Mouse (Mus musculus): ENCODE measurements around the gene Zfp618. TPM values are rescaled to one million over a fixed set of nuclear protein-coding genes. Genes with fewer than 3 reads are reported as not detected.

The Zfp618 gene
- total RNA-seq, 1 experiment from 2014 or later = not detected

DNA sequence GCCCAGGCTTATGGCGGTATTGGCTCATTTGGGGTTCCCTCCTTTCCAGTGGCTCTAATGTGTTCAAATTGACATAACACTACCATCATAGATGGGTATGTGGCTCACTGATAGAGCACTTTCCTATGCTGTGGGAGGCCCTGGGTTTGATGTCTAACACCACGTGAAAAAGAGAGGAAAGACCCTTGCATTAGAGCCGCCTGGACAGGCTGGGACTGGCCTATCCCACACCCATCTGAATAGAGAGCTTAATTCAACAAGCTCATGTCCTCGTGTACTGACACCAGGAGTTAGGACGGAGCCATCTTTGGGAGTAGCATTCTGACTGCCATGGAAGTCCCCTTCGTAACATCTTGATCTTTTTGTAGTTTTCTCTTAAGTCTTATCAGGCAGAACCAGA, 32.2 kb downstream of the Zfp618 start:
- no peak for ATAC-seq (ENCODE audit: extremely low read depth, insufficient number of reproducible peaks, low FRiP score, poor library complexity, severe bottlenecking)

DNA sequence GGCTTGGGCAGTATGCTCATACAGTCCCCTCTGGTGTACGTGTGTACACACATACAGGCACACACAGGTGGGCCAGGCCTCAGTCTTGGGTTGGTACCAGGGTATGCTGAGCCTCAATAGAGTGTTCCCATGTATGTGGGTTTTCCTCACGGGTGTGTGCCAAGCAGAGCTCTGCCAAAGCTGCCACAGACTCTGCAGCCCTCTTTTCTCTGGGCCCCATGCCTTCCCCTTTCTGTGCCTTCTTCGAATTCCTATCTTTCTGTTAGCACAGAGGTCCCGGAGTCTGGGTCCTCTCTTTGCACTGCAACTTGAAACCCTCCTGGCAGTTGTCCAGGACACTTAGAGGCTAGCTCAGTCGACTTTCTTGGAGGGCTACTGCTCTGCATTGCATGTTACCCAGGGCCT, 33.1 kb downstream of the Zfp618 start:
- ATAC-seq (ENCODE audit: extremely low read depth, insufficient number of reproducible peaks, low FRiP score, poor library complexity, severe bottlenecking) = no peak

DNA sequence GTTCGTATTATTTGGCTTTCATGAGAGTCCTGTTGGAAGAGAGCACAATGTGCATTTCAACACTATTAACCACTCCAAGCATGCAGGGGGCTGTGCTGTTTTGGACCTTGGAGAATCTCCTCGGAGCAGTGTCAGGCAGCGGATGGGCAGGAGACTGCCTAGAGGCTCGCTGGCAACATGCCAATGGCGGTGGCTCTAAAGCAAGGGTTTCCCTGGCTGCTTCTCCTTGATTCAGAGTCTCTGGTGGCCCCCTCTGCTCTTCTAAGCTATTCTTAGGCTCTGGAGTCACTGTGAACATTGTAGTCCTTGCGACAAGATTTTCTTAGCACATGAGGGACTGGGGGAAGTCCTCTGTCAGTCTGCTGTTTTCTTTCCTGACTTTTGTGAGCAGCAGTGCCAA, 33.5 kb downstream of the Zfp618 start:
- ATAC-seq (ENCODE audit: extremely low read depth, insufficient number of reproducible peaks, low FRiP score, poor library complexity, severe bottlenecking) = no peak

DNA sequence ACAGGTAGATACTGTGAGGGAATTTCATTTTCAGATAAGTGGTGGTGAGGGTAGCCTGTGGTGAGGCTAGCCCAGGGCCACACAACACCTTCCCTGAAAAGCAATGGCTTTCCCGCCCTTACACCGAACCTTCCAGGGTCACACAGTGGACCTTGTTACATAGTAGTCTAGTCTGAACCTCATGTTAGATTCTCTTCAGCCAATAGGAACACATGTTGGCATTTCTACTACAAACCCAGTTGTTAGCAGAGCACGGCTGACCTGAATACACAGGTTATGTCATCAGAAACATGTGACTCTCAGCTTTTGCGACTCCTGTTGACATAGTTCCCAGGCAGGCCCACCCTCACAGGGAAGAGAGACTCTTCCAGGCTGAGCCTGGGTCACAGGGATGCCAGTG, 33.9 kb downstream of the Zfp618 start:
- no peak for ATAC-seq (ENCODE audit: extremely low read depth, insufficient number of reproducible peaks, low FRiP score, poor library complexity, severe bottlenecking)

DNA sequence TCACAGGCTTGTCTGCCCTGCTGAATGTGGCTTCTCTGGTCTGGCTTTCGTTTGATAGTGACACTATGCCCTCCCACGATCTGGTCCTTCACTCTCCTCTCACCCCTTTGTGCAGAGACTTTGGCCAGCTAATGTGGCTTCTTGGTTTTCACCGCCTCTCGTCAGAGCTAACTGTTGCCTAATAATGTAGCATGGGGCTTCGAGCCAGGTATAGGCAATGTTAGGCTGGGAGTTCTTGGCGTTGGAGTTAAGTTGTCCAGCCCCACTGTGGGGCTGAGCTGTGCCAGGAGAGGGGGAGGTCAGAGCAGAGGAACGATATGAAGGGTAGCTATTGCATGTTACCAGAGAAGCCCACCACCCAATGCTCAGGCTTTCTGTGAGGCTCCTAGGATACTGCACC, 34.5 kb downstream of the Zfp618 start:
- no peak for ATAC-seq (ENCODE audit: extremely low read depth, insufficient number of reproducible peaks, low FRiP score, poor library complexity, severe bottlenecking)

DNA sequence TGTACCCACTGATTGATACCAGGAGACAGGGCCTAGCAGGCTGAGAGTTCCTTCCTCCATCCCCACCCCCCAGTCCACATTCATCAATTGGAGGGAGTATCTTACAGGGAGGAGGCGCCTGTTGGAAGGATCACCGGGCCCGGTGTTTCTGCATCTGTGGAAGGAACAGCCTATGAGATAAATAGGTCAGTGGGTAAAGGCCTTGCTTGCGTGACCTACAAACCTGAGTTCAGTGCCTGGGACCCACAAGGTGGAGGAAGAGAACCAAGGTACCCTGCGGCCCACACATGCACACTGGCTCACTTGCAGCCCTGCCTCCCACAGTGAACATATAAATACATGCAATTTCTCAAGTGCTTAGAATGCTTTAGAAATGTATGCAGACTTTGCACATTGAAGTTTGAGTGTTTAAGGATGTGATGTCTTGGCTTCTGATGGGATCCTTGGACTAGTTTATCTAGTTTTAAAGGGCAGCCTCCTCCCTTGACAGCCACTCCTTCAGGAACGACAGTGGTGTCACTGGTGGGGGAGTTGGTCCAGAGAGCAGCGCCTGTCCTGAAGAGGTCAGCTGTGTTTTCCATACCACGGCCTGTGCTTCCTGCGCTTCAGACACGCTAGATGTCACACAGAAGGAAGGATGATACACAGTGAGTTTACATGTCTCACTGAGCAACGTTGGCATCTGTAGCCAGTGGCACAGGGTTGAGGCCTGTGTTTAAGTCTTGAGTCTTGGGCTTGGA, 35.1 kb downstream of the Zfp618 start:
- no peak for ATAC-seq (ENCODE audit: extremely low read depth, insufficient number of reproducible peaks, low FRiP score, poor library complexity, severe bottlenecking)

DNA sequence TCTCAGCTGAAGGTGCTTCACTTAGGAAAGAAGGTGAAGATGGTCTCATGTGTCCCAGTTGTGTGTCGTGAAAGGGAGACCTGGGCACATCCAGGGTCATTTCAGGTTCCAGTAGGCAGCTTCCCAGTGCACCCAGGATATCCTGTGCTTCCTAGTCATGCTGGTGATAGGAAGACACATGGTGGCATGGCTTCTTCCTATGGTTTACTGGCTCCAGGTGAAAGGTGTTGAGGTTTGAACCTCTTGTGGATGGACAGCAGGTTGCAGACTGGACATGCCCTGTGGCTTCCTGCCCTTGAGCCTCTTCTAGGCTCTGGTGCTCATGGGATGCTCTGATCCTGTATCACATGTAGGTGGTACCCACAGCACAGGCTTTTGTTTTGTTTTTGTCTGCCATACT, 37.0 kb downstream of the Zfp618 start:
- ATAC-seq (ENCODE audit: extremely low read depth, insufficient number of reproducible peaks, low FRiP score, poor library complexity, severe bottlenecking) = no peak

DNA sequence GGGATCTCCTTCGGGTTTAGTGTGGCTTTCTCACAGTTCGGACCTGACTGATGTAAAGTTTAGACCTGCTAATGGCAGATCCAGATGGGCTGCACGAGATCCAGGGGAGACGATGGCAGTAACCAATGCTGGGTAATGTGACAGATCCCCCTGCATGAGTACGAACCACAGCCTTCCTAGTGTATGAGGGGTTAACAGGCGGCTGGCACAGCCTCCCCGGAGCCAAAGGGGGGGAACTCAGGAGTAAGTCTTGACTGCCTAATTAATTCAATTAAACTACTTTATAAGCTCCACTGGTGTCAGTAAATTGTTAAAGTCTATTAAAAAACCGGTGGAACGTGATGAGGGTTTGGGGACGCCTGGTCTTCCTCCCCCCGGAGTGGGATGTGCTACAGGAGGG, 39.1 kb downstream of the Zfp618 start:
- no peak for ATAC-seq (ENCODE audit: extremely low read depth, insufficient number of reproducible peaks, low FRiP score, poor library complexity, severe bottlenecking)

DNA sequence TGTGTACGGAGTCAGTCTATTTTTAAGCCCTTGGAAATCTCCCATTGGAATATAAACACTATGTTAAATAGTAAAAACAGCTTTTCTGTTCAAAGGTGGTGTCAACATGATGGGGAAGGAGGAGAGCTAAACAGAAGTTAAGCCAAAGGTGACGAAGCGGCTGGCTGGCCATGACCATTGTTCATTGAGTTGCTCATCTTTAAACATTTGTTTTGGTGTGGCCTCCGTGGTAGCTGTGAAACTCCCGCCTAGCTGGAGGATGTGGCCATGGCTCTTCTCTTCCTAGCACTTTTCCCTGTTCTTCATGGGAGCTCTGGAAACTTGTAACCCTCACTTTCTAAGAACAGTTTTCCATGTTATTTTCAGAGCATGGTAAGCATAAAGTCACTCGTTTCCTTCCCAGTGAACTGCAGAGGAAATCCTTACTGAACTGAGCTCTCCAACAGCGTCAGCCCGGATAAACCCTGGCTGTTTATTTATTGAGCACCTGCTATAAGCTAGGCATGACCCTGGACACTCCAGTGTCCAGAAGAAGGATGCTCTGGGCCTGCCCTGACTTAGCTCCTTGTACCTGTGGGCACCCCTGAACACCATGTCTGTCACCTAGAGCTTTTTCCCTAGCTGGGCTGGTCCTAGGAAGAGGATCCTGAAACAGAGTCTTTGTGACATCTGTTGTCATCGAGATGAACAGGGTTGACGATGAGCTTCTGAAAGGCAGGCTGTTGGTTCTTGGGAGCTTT, 40.2 kb downstream of the Zfp618 start:
- ATAC-seq (ENCODE audit: extremely low read depth, insufficient number of reproducible peaks, low FRiP score, poor library complexity, severe bottlenecking) = no peak

DNA sequence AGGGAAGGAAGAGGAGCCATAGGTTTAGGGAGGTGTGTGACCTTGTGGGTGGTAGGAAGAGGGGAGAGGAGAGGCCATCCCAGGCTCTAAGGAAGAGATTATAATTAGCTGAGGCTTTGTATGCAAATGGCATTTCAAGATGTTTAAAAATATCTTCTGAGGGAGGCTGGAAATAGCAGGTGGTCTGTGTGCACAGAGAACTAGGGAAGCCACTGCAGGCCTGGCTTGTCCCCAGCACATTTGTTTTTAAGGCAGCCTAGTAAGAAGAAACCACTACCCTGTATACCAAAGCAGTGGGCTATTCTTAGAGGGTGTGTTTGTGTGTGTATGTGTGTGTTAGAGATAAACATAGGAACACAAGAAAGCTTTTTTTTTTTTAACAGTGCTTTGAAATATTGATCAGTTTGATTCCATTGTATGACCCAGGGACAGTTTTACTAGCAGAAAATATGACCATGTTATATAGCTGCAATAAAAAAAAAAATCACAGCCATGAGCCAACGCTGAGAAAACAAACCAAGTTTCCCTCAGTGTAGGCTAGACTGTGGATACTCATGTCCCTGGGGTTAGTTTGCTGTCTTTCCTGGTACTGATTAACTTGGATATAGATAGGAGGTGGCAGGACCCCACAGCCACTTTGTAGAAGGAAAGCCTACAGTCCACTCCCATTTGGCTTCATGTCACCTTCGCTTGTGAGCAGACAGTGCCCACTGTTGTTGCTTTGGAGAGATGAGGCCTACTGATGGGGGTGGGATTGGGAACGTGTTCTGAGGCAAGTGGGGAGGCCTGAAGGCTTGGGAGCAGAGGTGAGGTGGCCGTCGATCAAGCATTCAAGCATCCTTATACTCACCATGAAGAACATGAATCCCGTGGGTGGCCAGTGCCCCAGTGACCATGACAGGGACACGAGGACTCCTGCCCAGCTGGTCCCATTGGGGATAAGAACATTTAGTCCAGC, 41.1 kb downstream of the Zfp618 start:
- ATAC-seq (ENCODE audit: extremely low read depth, insufficient number of reproducible peaks, low FRiP score, poor library complexity, severe bottlenecking) = no peak

DNA sequence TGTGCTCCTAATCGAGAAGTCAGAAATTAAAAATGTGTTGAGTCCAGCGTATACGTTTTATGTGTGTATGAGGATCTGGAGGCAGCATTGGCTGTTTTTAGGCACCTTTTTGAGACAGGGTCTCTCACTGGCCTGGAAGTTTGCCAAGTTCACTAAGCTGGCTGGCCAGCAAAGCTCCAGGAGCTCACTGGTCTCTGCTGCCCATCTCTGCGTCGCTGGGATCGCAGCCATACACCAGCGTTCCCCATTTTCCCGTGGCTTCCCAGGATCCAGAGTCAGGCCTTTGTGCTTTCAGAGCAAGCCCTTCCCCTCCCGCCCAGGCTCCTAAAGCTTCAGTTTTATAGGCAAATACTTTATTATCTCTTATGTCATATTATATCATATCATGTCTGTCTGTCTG, 42.8 kb downstream of the Zfp618 start:
- no peak for ATAC-seq (ENCODE audit: extremely low read depth, insufficient number of reproducible peaks, low FRiP score, poor library complexity, severe bottlenecking)

DNA sequence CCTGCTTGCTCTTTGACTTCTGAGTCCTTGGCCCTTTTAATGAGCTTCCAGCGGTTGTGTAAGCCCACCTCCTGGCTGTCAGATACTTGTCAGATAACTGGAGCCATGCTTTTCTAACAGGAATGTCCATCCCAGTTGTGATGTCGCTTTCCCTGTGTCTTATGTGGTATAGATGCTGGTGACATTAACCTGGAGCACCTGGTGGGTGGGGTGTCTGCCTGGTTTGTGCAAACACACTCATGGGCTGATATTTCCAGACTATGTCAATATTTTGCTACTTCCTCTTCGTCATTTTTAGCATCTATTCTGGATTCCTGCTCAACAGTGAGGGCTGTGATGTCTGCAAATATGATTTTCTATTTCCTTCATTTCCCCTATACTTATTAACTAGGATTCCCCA, 43.4 kb downstream of the Zfp618 start:
- no peak for ATAC-seq (ENCODE audit: extremely low read depth, insufficient number of reproducible peaks, low FRiP score, poor library complexity, severe bottlenecking)

DNA sequence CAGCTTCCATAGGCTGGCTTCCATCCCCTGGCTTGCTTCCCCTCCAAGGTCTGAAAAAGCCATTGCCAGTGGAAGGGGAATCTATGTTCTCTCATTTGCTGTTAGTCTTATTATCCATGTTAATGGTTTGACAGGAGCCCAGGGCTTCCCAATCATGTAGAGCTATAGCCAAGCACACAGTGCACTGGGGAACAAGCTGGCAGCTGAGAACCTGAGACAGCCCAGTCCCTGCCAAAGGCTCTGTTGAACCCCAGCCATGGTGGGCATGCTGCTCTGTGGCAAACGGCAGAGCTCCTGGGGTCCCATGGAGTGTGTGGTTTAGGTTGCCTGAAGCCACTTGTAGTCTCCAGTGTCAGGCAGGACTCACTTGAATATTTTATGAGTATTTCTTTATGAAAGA, 44.4 kb downstream of the Zfp618 start:
- ATAC-seq (ENCODE audit: extremely low read depth, insufficient number of reproducible peaks, low FRiP score, poor library complexity, severe bottlenecking) = no peak

DNA sequence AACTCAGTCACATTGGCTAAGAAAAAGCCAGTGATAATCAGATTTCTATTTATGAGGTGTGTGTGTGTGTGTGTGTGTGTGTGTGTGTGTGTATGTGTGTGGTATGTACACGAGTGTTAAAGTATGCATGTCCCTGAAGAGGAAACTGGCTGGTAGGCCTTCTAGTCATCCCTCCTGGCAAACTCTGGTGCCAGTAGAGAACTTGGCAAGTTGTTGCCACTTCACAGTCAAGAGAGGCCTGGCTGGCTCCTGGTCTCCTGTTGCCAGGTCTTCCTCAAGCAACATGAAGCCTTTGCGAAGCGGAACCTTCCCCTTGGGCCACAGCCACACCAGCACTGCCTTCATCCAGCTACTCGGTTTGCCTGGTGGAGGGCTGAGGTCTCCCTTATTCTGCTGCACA, 44.9 kb downstream of the Zfp618 start:
- no peak for ATAC-seq (ENCODE audit: extremely low read depth, insufficient number of reproducible peaks, low FRiP score, poor library complexity, severe bottlenecking)

DNA sequence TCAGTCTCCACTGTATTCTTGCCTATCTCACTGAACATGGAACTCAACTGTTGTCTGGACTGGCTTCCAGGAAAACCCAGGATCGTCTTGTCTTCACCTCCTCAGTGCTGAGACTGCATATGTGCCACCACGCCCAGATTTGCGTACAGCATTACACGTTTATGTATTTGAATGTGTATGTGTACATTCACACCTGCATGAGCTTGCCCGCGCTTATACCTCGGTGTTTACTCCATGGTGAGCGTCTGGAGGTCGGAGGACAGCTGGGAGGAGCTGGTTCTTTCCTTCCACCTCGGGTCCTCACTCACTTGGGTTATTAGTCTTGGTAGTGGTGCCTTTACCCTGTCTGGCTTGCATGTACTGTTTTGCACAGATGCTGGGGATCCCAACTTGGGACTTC, 53.2 kb downstream of the Zfp618 start:
- ATAC-seq (ENCODE audit: extremely low read depth, insufficient number of reproducible peaks, low FRiP score, poor library complexity, severe bottlenecking) = no peak

DNA sequence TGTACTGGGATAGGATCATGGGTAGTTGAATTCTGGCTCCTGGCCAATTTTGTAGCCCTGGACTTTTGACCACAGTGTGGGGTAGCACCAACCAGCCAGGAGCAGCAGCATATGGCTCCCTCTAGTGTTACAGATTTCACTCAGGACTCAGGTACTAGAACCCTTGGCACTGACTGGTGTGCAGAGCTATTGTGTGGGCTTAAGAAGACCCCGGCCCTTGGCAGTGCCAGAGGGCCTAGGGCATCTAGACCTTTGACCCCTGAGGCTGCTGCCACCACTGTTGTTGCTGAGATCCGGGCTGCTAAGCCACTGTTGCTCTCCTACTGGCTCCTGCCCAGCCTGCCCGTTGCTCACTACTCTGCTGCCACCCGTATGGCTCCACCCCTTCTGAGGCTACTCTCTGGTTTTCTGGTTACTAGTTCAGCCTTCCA, 54.1 kb downstream of the Zfp618 start:
- no peak for ATAC-seq (ENCODE audit: extremely low read depth, insufficient number of reproducible peaks, low FRiP score, poor library complexity, severe bottlenecking)

DNA sequence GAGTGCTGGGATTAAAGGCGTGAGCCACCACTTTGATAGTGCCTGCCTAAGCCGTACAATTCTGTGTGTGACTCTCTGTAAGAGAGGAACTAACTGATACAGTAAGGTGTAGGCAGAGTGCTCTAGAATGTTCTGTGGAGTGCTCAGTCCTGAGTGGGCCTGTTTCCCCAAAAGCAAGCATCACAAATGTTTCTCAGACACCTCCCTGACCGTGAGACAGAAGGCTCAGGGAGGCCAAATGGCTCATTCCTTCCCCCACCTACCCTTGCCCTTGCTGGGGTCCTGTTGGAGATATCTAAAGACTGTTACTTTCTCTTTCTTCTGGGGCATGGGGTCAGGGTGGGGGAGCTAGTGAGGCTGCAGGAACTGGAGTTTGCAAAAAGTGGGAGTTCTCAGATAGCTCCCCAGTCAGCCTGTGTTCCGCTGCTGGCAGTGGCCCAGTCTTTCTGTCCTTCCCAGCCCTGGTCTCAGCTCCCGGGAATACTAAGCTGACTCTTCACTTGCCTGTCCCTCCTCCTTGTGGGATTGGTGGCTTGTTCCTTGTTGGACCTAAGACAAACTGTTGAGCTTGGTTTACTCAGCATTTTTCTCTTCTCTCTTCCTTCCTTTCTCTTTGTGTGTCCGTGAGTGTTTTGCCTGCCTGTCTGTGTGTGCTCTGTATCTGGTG, 55.8 kb downstream of the Zfp618 start:
- ATAC-seq (ENCODE audit: extremely low read depth, insufficient number of reproducible peaks, low FRiP score, poor library complexity, severe bottlenecking) = no peak

DNA sequence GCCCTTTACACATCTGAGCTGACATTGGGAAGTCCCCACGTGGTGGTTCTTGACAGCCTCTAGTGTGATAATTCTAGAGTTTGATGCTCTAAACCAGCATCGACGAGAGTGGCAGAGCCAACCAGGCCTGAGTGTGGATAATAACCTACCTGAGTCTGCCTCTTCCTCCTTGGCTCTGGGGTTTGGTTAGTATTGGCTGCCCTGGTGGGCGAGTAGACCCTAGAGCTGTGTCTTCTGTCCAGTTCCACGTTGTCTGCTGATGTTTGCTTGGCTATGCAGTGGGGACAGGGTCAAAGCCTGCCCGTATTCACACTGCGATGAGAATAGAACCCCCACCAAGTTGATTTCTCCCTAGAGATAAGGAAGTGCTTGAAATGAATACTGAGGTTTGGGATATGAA, 58.1 kb downstream of the Zfp618 start:
- no peak for ATAC-seq (ENCODE audit: extremely low read depth, insufficient number of reproducible peaks, low FRiP score, poor library complexity, severe bottlenecking)

DNA sequence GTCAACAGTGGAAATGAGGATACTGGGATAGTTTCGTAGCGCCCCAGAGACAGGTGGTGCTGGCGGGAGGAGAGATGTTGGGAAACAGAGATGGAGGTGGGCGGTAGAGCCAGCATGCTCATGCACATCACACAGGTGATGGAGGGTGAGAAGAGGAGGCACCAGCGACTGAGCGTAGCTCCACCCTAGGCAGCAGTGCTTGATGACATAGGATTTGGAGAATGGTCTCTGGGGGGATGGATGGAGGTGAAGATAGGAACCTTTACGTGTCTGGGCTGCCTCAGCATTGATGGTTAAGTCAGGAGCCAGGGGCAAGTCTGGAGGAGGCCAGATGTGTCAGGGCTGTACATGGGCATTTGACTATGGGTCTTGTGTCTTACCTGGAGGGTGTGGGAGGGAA, 58.7 kb downstream of the Zfp618 start:
- no peak for ATAC-seq (ENCODE audit: extremely low read depth, insufficient number of reproducible peaks, low FRiP score, poor library complexity, severe bottlenecking)
